Mouse (Mus musculus) lung, adult 2 months (tissue): ENCODE results near the gene Tmbim6.

ENCODE experiments used
- CTCF ChIP-seq: fragments of 200-500 bp; IDR thresholded peaks from 2 replicates; pipeline ENCODE4 v1.5.1; 2011; ENCODE audit warnings: mild to moderate bottlenecking, low read length, control low read depth; ENCODE audit not compliant: insufficient read depth
- POLR2A ChIP-seq: fragments of 200-500 bp; IDR thresholded peaks from 2 replicates; pipeline ENCODE4 v1.6.1; 2011; ENCODE audit warnings: low read depth, mild to moderate bottlenecking, control low read depth, low read length, borderline replicate concordance; ENCODE audit errors: extremely low read depth

DNA sequence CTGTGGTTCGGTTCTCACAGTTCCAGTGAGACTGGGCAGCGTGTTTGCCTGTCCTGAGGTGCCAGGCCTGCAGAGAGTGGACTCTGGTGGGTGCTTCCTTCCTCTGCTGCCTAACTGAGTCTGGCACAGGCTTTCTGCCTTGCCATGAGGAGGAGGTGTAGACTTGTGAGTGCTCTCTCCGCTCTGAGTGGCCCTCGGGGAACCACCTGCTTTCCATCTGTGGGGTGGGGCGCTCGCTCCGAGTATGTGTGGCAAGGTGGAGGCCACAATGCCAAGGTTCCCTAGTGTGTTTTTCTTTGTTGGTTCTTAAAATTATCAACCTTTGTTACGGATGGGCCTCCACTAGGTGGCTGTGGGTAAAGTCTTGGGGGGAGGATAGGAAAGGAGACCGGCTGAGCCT is 16.2 kb downstream of the Tmbim6 start:
- TF ChIP-seq POLR2A (no peak), CTCF (no peak)
